Mouse (Mus musculus) inflammation-experienced regulatory T-cells, adult 6 months (primary cell): ENCODE results near the gene Mgea5. TPM values are rescaled to one million over a fixed set of nuclear protein-coding genes. Genes with fewer than 3 reads are reported as not detected.

Experiments used
- ATAC-seq: one replicate; pipeline ENCODE4 v1.8.0; 2017
- polyA plus RNA-seq, 3 experiments: library from polyadenylated mRNA; unstranded; fragments of 100-300 nt; shearing (Covaris generic); gene quantifications; one replicate each; pipeline ENCODE4 v1.2.1; 2017

Gene Mgea5
- polyA plus RNA-seq, 3 experiments from 2014 or later: 124 to 242 (median 205) TPM

DNA sequence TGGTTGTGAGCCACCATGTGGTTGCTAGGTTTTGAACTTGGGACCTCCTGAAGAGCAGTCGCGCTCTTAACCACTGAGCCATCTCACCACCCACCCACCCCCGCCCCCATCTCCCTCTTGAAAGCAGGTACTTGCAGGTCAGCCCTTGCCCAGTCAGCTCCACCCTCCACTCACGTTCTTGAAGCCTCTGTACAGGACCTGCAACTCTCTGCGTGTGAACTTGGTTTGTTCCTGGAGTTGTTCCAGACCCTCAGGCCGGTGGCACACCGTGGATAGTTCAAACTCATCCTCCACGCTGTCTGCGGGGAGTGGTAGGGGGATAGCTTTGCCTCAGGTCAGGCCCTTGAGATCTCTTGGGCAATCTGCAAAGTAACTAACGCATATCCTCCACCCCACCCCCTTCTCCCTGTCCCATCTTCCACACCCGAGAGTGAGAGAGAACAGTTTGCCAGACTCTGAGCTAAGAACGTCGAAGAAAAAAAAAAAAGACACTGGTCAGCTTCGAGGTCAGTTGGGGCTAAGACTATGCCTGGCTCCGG, 11.8 kb upstream of the Mgea5 start:
- ATAC-seq: no peak

GRCm38 (mm10) chr19:45794718-45795117, 11.1 kb upstream of the Mgea5 start:
- ATAC-seq: no peak

- ATAC-seq: no peak
These were observed 8.8 kb upstream of the Mgea5 start for GRCm38 (mm10) chr19:45792404-45792803.

DNA sequence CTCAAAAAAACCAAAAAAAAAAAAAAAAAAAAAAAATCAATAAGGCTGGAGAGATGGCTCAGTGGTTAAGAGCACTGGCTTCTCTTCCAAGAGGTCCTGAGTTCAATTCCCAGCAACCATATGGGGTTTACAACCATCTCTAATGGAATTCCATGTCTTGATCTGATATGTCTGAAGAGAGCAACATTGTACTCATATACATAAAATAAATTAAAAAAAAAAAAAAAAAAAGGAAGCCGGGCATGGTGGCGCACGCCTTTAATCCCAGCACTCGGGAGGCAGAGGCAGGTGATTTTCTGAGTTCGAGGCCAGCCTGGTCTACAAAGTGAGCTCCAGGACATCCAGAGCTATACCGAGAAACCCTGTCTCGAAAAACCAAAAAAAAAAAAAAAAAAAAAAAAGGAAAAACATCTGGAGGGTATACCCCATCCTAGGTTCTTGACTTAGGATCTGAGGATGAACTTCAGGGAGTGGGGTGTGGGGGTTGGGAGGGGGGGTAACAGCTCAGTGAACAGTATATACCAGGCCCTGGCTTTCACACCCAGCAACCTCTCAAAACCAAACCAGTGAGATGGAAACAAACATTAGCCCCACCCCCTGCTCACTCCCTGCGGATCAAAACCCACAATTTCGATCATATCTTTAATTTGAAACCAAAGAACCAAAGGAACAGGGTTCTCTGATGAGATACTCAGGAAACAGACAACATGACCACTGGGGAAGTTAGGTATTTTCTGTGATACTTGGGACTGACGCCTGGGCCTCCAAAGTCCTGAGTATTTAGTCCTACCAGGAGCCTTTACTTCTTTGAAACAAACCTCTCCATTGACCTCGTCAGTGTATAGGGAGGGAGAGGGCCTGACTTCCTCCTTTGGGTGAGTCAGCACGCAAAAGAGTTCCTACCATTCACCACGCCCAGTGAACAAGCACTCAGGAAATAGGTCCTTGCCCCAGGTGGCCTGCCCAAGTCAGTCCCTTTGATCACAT, 6.5 kb upstream of the Mgea5 start:
- peak; percentile 84 for ATAC-seq

- ATAC-seq: no peak
These were observed 5.7 kb upstream of the Mgea5 start for GRCm38 (mm10) chr19:45789365-45789764.

DNA sequence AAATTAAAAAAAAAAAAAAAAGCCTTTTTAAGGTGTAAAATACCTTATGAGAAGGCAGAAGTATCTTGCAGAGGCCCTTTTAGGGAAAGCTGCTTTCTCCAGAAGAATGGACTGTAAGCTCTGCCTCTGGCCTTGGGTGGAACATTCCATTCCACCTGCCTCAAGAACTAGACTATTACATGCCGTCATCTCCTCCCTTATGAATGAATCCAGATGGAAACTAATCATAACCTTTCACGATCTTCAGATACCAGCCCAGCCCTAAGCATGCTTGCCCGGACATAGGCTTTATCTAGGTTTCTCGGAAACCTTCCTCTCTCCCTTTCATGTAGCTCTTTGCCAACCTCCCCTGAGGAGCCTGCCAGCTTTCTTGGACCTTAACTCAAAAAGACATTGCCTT, 4.7 kb upstream of the Mgea5 start:
- no peak for ATAC-seq

GRCm38 (mm10) chr19:45787450-45787849, 3.8 kb upstream of the Mgea5 start:
- no peak for ATAC-seq

DNA sequence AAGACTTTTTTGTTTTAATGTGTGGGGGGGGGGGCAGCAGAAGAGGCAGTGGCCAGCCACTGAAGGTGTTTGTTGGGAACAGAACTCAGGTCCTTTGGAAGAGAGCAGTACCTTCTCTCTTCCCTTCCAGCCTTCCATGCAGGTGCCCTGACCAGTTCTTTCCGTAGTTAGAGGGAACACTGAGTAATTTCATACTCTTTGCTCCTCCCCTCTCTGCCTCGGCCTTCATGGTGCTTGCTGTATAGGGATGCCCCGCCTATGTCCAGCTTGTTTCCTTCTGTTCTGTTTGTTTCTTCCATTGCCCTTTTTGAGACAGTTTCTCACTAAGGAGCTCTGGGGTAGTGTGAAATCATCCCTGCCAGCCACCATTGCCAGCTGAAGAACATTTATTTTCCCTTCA, 1.8 kb upstream of the Mgea5 start:
- no peak for ATAC-seq

- ATAC-seq: no peak
These were observed 418 bp upstream of the Mgea5 start for GRCm38 (mm10) chr19:45783933-45784576.

DNA sequence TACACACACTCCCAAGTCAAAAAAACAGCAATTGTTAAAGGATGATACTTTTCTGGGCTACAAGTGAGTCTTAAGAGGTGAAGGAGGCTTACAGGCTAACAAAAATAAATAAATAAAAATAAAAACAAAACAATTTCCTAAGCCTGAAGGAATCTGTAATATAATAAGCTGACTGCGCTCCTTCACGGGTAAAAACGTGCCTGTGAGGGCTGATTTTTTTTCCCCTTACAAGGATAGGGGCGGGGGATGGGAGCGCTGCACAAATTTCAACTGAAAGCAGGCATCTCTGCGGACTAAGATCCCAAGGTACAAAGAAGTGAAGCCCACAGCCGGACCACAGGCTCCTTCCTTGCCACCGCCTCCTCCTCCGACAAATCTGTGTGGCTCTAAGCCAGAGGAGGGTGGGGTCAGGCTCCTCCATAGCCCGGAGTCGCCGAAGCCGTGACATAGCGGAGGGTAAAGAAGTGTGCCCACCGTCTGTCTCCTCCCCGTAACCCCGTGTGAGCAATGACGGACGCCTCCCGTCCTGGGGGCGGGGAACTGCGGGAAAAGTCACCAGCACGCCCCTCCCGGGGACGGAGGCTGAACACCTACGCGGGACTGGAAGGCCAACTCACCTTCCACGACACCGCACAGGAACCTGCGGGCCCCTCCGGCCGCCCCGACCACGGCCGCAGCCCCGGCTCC, 1.2 kb downstream of the Mgea5 start:
- ATAC-seq: peak; percentile 5

- ATAC-seq: no peak
These were observed 2.0 kb downstream of the Mgea5 start for GRCm38 (mm10) chr19:45781676-45782075.

DNA sequence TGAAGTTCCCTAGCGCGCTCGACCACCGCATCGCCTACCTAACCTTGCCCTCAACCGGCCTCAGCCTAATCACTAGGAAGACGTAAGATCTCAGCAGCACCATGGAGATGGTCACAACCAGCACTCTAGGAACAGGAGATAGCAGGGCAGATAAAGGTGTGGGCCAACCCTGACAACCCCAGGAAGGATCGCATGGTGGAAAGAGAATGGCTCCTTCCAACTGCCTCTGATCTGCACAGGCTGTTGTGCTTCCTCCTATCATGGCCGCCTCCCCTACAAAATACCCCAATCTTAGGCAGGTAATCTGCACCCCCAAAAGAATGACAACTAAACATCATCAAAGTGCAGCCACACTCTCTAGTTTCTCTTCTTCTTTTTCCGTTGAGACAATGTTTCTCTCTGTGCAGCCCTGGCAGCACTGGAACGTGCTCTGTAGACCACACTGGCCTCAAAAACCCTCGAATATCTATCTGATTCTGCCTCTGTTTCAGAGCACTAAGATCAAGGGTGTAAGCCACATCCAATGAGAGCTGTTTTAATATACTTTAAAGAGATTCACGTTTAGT, 3.2 kb downstream of the Mgea5 start:
- ATAC-seq: no peak

GRCm38 (mm10) chr19:45775486-45775885, 8.2 kb downstream of the Mgea5 start:
- ATAC-seq: no peak

DNA sequence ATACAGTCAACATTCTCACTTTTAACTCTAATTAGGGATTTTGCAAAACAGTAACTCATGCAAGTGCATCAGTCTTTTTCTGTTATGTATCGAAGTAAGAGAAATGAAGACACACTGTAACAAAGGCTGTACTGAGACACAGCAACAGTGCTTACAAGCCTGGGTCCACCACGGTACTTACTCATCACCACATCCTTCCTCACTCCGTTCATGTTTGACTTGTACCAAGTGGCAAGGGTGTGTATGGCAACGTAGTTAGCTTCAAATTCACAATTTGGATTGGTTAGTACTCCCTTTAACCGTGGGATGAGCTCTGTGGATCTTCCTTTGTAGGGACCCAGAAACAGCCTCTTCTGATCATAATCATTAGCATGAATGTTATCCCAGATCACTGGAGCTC, 12.1 kb downstream of the Mgea5 start:
- no peak for ATAC-seq

- ATAC-seq: no peak
These were observed 22.8 kb downstream of the Mgea5 start for GRCm38 (mm10) chr19:45760810-45761209.

DNA sequence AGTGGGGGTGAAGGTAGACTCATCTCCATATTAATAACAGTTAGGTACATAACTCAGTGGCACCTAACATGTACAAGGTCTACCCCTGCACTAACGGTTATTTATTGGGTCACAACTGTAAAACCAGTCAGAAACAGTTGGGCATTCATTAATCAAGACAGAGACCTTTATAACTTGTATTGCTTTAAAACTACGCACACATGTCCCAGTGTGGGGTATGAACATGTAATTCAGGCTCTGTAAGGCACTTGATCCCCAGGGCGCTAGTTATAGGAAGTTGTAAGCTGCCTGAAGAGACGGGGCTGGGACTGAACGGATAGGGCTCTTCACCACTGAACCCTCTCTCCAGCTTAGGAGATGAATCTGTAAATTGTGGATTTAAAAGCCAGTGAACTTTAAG, 25.0 kb downstream of the Mgea5 start:
- no peak for ATAC-seq

DNA sequence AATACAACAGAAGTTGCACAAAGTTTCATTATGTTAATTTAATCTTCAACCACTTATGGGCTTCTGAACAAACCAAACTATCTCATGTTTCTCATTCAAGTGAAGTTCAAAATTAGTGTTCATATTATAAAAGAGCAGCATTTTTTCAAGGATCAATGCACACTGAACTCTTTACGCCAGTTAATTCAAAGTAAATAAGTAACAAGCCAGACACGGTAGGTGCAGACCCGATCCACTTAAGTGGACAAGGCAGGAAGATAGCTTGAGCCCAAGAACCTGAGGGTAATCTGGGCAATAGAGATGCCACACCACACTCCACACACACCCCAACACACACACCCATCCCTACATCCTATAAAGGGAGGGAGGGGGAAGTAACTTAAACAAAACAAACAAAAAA, 30.1 kb downstream of the Mgea5 start:
- ATAC-seq: no peak

GRCm38 (mm10) chr19:45751881-45752280, 31.8 kb downstream of the Mgea5 start:
- peak; percentile 34 for ATAC-seq

DNA sequence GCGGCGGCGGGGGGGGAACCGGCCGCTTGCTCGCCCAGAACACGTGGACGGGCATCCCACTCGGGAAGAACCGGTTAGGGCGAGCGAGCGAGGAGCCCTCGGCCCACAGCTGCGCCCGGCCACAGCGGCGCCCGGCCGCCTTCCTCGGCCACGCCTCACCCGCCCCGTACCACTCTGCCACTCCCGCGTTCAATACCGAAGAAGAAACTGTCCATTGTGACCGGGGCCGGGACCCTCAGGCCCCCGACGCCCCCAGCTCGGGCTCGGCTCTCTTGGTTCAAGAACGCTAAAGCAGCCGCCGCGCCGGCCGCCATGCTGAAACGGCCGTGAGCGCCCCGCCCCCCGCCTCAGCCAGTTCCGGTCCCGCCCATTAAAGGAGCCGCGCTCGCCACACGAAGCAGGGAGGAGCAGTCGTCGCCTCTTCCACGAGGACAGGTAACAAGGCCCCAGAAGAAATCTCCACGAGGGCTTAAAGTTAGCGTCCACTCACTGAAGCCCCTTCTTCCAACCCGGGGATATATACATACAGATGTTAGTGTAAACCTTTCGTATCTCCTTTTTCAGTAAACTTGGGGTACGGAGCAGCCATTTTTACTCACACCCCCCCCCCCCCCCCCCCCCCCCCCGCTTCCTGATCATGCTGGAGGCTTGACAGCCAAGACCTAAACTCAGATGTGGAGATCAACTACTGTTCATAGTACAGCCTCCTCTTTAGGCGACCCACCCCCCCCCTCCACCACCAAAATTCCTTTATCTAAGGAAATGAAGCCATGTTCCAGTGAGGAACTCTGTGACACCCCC, 34.2 kb downstream of the Mgea5 start, which contains the start of gene Npm3:
Gene Npm3, minus strand, starts transcription at position 349 of the 801 bp plus-strand sequence.
- ATAC-seq: peak; percentile 79

DNA sequence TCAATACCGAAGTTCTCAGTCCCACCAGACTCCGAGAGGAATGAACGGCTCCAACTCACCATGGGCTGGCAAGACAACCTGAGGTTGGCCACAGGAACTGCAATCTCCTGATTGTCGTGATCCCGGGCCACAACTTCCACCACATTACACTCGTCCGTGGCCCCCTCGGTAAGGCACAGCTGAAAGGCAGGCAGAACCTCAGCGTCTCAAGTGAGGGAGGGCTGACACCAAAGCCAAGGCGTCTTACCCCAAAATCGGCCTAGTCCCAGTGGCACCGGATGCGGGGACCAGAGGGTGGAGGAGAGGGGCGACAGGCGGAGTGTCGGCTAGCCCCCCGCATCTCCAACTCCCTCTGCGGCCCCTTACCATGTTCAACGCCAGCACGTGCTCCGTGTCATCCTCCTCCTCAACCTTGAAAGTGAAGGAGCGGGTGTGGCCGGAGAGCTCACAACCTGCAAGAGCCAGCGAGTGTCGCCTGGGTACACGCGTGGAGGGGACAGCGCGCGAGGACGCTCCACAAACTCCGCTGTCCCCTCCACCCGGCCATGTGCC, 34.9 kb downstream of the Mgea5 start:
- ATAC-seq: peak; percentile 31

DNA sequence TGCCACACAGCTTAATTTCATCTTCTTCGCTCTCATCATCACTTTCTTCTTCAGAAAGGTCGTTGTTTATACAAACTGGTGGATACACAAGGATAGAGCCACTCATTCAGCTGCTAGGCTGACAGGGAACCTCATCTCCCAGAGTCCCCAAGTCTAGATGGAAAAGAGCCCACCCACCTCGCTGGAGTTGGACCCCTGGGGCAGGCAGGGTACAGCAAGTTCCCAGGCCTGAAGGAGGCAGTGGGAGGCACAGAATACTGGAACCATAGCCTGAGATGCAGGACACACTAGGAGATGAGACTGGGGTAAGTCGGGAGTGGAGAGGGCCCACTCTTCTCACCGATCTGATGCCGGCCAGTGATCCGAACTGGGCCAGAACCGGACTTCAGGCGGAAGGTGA, 35.4 kb downstream of the Mgea5 start:
- no peak for ATAC-seq
